Mouse (Mus musculus): ENCODE data around the gene Ldlrad1. TPM values are rescaled to one million over a fixed set of nuclear protein-coding genes. Genes with fewer than 3 reads are reported as not detected.

Ldlrad1 gene
- polyA plus RNA-seq (2012) = not detected in 2 replicates

GRCm38 (mm10) chr4:107208880-107209279, at the start of gene Ldlrad1:
TSS of gene Ldlrad1 (plus strand) at chr4:107209180.

GRCm38 (mm10) chr4:107178182-107178829, 30.7 kb upstream of the Ldlrad1 start, which contains the start of gene Tmem59:
TSS of gene Tmem59 (plus strand) at chr4:107178399.

DNA sequence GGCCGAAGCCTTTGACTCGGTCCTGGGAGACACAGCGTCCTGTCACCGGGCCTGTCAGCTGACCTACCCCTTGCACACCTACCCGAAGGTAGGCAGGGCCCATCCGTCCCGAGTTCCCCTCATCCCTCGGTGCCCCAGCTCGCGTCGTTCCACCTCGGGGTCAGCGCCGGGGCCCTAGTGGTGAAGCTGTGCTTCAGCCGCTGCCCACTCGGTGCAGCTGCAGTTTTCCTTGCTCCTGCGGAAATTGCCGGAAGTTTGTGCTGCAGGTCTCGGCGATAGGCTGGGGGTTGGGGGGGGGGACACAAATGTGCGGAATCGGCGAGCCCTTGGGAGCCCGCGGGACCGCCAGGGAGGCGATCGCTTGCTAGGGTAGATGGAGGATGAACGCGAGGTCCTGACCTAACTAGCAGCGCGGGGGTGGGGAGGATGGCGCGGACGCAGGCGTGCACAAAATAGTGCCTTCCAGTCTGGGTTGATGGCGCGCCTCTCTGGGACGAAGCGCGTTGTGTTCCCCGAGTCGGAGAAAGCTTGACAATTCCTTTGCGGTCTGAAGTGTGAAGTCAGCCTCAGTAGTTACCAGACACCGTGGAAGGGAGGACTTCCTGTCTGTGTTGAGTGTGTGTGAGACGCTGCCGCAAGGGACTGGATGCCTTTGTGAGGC, 30.0 kb upstream of the Ldlrad1 start, which contains the start of gene Tceanc2:
Gene Tceanc2, minus strand, starts transcription at position 287 of the 661 bp plus-strand sequence.

GRCm38 (mm10) chr4:107253125-107254091, 44.4 kb downstream of the Ldlrad1 start, which contains the start of the genes Lrrc42 and Hspb11:
TSS of gene Lrrc42 (minus strand) at chr4:107253532.
TSS of gene Hspb11 (plus strand) at chr4:107253593.

Other genes with a start within 250 kb of the Ldlrad1 start
- gene Mrpl37, start 142.3 kb upstream of the Ldlrad1 start, polyA plus RNA-seq (2012) = 41.6 and 46.4 TPM in 2 replicates
- 7.3 and 11.1 TPM in 2 replicates for gene Cyb5rl, start 142.2 kb upstream of the Ldlrad1 start, polyA plus RNA-seq (2012)
- gene Cdcp2, start 112.3 kb upstream of the Ldlrad1 start, polyA plus RNA-seq (2012) = not detected in 2 replicates
- gene Tmem59, start 30.8 kb upstream of the Ldlrad1 start, polyA plus RNA-seq (2012) = 141 and 151 TPM in 2 replicates
- gene Tceanc2, start 30.1 kb upstream of the Ldlrad1 start, polyA plus RNA-seq (2012) = 23.4 and 25.8 TPM in 2 replicates
- gene Lrrc42, start 44.4 kb downstream of the Ldlrad1 start, polyA plus RNA-seq (2012) = 6.5 TPM in 2 replicates
- 3.8 and 5.1 TPM in 2 replicates for gene Hspb11, start 44.4 kb downstream of the Ldlrad1 start, polyA plus RNA-seq (2012)
- not detected in 2 replicates for gene Dio1, start 98.0 kb downstream of the Ldlrad1 start, polyA plus RNA-seq (2012)
- gene Yipf1, start 105.2 kb downstream of the Ldlrad1 start, polyA plus RNA-seq (2012) = 19.4 and 19.6 TPM in 2 replicates
- 5.1 and 7.0 TPM in 2 replicates for gene Ndc1, start 158.6 kb downstream of the Ldlrad1 start, polyA plus RNA-seq (2012)
- 0.56 and 1.2 TPM in 2 replicates for gene Glis1, start 225.4 kb downstream of the Ldlrad1 start, polyA plus RNA-seq (2012)